Mouse (Mus musculus): ENCODE data around the gene Antxr2. TPM values are rescaled to one million over a fixed set of nuclear protein-coding genes. Genes with fewer than 3 reads are reported as not detected.

Antxr2 gene
- polyA plus RNA-seq, 1 experiment from 2014 or later, result 50.1 TPM

GRCm38 (mm10) chr5:97851981-97852748 lies 178.7 kb downstream of the Antxr2 start:
- no peak overlapping the region for H3K4me3 ChIP-seq (ENCODE audit: inconsistent target)
- WGBS (ENCODE audit: missing documents), result 93% methylated on average over 5 of the region's 5 CpGs
- H3K36me3 ChIP-seq (ENCODE audit: inconsistent target), result no peaks in the 10 kb centered on the region
- no peak overlapping the region for H3K27ac ChIP-seq
- no peaks in the 10 kb centered on the region for H3K79me2 ChIP-seq (ENCODE audit: inconsistent target)

- Histone ChIP-seq H3K79me2 (ENCODE audit: inconsistent target) (no peaks in the 10 kb centered on the region), H3K36me3 (ENCODE audit: inconsistent target) (no peaks in the 10 kb centered on the region), H3K4me3 (ENCODE audit: inconsistent target) (no peak overlapping the region), H3K27ac (no peak overlapping the region)
- 92% methylated on average over 10 of the region's 10 CpGs for WGBS (ENCODE audit: missing documents)
Observed at GRCm38 (mm10) chr5:97847204-97847895, 183.5 kb downstream of the Antxr2 start.

- H3K4me3 ChIP-seq (ENCODE audit: inconsistent target), result no peak overlapping the region
- 87% methylated on average over 2 of the region's 2 CpGs for WGBS (ENCODE audit: missing documents)
- no peaks in the 10 kb centered on the region for H3K79me2 ChIP-seq (ENCODE audit: inconsistent target)
- H3K27ac ChIP-seq, result no peak overlapping the region
- H3K36me3 ChIP-seq (ENCODE audit: inconsistent target), result no peaks in the 10 kb centered on the region
Observed at GRCm38 (mm10) chr5:97846503-97846902, 184.3 kb downstream of the Antxr2 start.

GRCm38 (mm10) chr5:97842016-97842415 lies 188.8 kb downstream of the Antxr2 start:
- H3K36me3 ChIP-seq (ENCODE audit: inconsistent target), result no peaks in the 10 kb centered on the region
- WGBS (ENCODE audit: missing documents), result 0% methylated on average over 1 of the region's 1 CpGs
- H3K4me3 ChIP-seq (ENCODE audit: inconsistent target), result no peak overlapping the region
- no peaks in the 10 kb centered on the region for H3K79me2 ChIP-seq (ENCODE audit: inconsistent target)
- no peak overlapping the region for H3K27ac ChIP-seq

- no peaks in the 10 kb centered on the region for H3K79me2 ChIP-seq (ENCODE audit: inconsistent target)
- no peak overlapping the region for H3K4me3 ChIP-seq (ENCODE audit: inconsistent target)
- H3K36me3 ChIP-seq (ENCODE audit: inconsistent target), result no peaks in the 10 kb centered on the region
- no peak overlapping the region for H3K27ac ChIP-seq
Observed at GRCm38 (mm10) chr5:97839924-97840279, 190.9 kb downstream of the Antxr2 start.

GRCm38 (mm10) chr5:97839271-97839923 lies 191.4 kb downstream of the Antxr2 start:
- 89% methylated on average over 3 of the region's 3 CpGs for WGBS (ENCODE audit: missing documents)
- Histone ChIP-seq H3K36me3 (ENCODE audit: inconsistent target) (no peaks in the 10 kb centered on the region), H3K79me2 (ENCODE audit: inconsistent target) (no peaks in the 10 kb centered on the region), H3K4me3 (ENCODE audit: inconsistent target) (no peak overlapping the region), H3K27ac (no peak overlapping the region)

GRCm38 (mm10) chr5:97837333-97837732 lies 193.5 kb downstream of the Antxr2 start:
- WGBS (ENCODE audit: missing documents), result 76% methylated on average over 2 of the region's 2 CpGs
- Histone ChIP-seq H3K79me2 (ENCODE audit: inconsistent target) (no peaks in the 10 kb centered on the region), H3K27ac (no peak overlapping the region), H3K4me3 (ENCODE audit: inconsistent target) (no peak overlapping the region), H3K36me3 (ENCODE audit: inconsistent target) (no peaks in the 10 kb centered on the region)

- Histone ChIP-seq H3K36me3 (ENCODE audit: inconsistent target) (no peaks in the 10 kb centered on the region), H3K79me2 (ENCODE audit: inconsistent target) (no peaks in the 10 kb centered on the region), H3K4me3 (ENCODE audit: inconsistent target) (no peak overlapping the region), H3K27ac (no peak overlapping the region)
- 93% methylated on average over 2 of the region's 2 CpGs for WGBS (ENCODE audit: missing documents)
Observed at GRCm38 (mm10) chr5:97835418-97835817, 195.4 kb downstream of the Antxr2 start.

- WGBS (ENCODE audit: missing documents), result 100% methylated on average over 1 of the region's 1 CpGs
- Histone ChIP-seq H3K27ac (no peak overlapping the region), H3K79me2 (ENCODE audit: inconsistent target) (no peaks in the 10 kb centered on the region), H3K36me3 (ENCODE audit: inconsistent target) (no peaks in the 10 kb centered on the region), H3K4me3 (ENCODE audit: inconsistent target) (no peak overlapping the region)
Observed at GRCm38 (mm10) chr5:97834770-97835169, 196.1 kb downstream of the Antxr2 start.

Other genes with a start within 250 kb of the Antxr2 start
- not detected in 3 replicates for gene Prdm8, start 136.2 kb upstream of the Antxr2 start, polyA plus RNA-seq (2018)
- gene Fgf5, start 223.1 kb upstream of the Antxr2 start, polyA plus RNA-seq (2018), result not detected in 3 replicates